Mouse (Mus musculus): ENCODE results near the gene Pdia5. TPM values are rescaled to one million over a fixed set of nuclear protein-coding genes. Genes with fewer than 3 reads are reported as not detected.

Pdia5 gene
- total RNA-seq, 2 experiments from 2014 or later = 1.6 TPM; not detected in 1

- ATAC-seq (replicated peaks; ENCODE audit: low FRiP score, poor library complexity, severe bottlenecking) = no peak
Measured at GRCm38 (mm10) chr16:35379344-35379743, 111.3 kb downstream of the Pdia5 start.

GRCm38 (mm10) chr16:35364063-35364428, 126.6 kb downstream of the Pdia5 start:
- no peak for ATAC-seq (replicated peaks; ENCODE audit: low FRiP score, poor library complexity, severe bottlenecking)

GRCm38 (mm10) chr16:35363150-35364062, 127.3 kb downstream of the Pdia5 start, which contains the start of gene Sec22a:
Gene Sec22a (minus strand): TSS chr16:35363918.
- ATAC-seq (replicated peaks; ENCODE audit: low FRiP score, poor library complexity, severe bottlenecking) = peak; percentile 99

GRCm38 (mm10) chr16:35362221-35362620, 128.5 kb downstream of the Pdia5 start:
- no peak for ATAC-seq (replicated peaks; ENCODE audit: low FRiP score, poor library complexity, severe bottlenecking)

- ATAC-seq (replicated peaks; ENCODE audit: low FRiP score, poor library complexity, severe bottlenecking) = no peak
Measured at GRCm38 (mm10) chr16:35360593-35360992, 130.1 kb downstream of the Pdia5 start.

- no peak for ATAC-seq (replicated peaks; ENCODE audit: low FRiP score, poor library complexity, severe bottlenecking)
Measured at GRCm38 (mm10) chr16:35357449-35357848, 133.2 kb downstream of the Pdia5 start.

Other genes starting within 250 kb of the Pdia5 start
- gene Sec22a, start 127.0 kb downstream of the Pdia5 start, total RNA-seq (2015; ENCODE audit: low replicate concordance) = 1.8 and 7.5 TPM in 2 replicates
- 0.51 and 0.83 TPM in 2 replicates for gene Sec22a, start 127.0 kb downstream of the Pdia5 start, total RNA-seq (2017; ENCODE audit: low replicate concordance)
- not detected in 2 replicates for gene Sema5b, start 50.3 kb upstream of the Pdia5 start, total RNA-seq (2015; ENCODE audit: low replicate concordance)
- gene Sema5b, start 50.3 kb upstream of the Pdia5 start, total RNA-seq (2017; ENCODE audit: low replicate concordance) = not detected in 2 replicates